25 mouse cellular contexts compared by ENCODE assay signal in genomic region chr5:121463601-121464250, GRCm38 (mm10). TPM values are rescaled to one million over a fixed set of nuclear protein-coding genes. Genes with fewer than 3 reads are reported as not detected.
A peak's percentile ranks its signal among the peaks of the same experiment; 100 is the strongest.
DNase-seq lines count a peak whose midpoint lies in the region; ATAC-seq and TF ChIP-seq lines count a peak whose summit lies in the region.
"Had no signal": no experiment of that assay in that cellular context is flagged by ENCODE, and none has a peak within 500 bp of the region (broad histone marks: within the 10 kb centered on the region; RNA-seq: fewer than 3 reads in every experiment).

No protein-coding gene starts in this region.

- WGBS in liver, embryonic 15.5 days (ENCODE audit: insufficient replicate concordance) = 58% methylated on average over 5 of the region's 5 CpGs
- WGBS in kidney, postnatal 0 days = 34% methylated on average over 5 of the region's 5 CpGs

- no peak for DNase-seq in liver
- peak; percentile 42 for DNase-seq in fibroblast of lung, adult 2 months (ENCODE audit: low read depth)
- no peak for DNase-seq in kidney, postnatal 0 days (ENCODE audit: low spot score)
- DNase-seq in lung, postnatal 25 days (ENCODE audit: low spot score) = peak; percentile 36
- no peak for DNase-seq in gastrocnemius, postnatal 4 days (ENCODE audit: low spot score in 2 of 2)
- no peak for DNase-seq in gastrocnemius, postnatal 25 days
- DNase-seq: adrenal gland, adult 8-10 months; B cell, adult 2 months; cerebellum, adult 9-10 months; forebrain, postnatal 0 days; heart, postnatal 36 days; layer of hippocampus, postnatal 36 days; lung, embryonic 14.5 days; thymus, postnatal 14 days had no signal

- H3K4me1 ChIP-seq in liver, embryonic 15.5 days (replicated peaks) = peaks cover 25% of the 10 kb centered on the region
- H3K4me1 ChIP-seq in kidney, postnatal 0 days (replicated peaks; ENCODE audit: insufficient read depth, low read length) = 0 out of 2 replicates have a peak, but pooled peaks cover 2% of the 10 kb centered on the region
- H3K4me1 ChIP-seq: embryonic facial prominence, embryonic 13.5 days; hindbrain, embryonic 15.5 days had no signal

- H3K27me3 ChIP-seq in liver, embryonic 15.5 days = no peaks in the 10 kb centered on the region
- H3K27me3 ChIP-seq in kidney, postnatal 0 days (ENCODE audit: insufficient read depth, low read length) = no peaks in the 10 kb centered on the region
- H3K27me3 ChIP-seq: embryonic facial prominence, embryonic 13.5 days; hindbrain, embryonic 15.5 days had no signal

- H3K27ac ChIP-seq in liver, embryonic 15.5 days (replicated peaks) = 0 out of 2 replicates have a peak overlapping the region, but pooled peaks have one; percentile 11
- H3K27ac ChIP-seq in kidney, postnatal 0 days = peak overlapping the region; percentile 85
- H3K27ac ChIP-seq: embryonic facial prominence, embryonic 13.5 days; hindbrain, embryonic 15.5 days; layer of hippocampus, adult 2 months had no signal

- no peak for ATAC-seq in liver, embryonic 15.5 days (ENCODE audit: insufficient read depth)
- no peak for ATAC-seq in kidney, postnatal 0 days (replicated peaks; ENCODE audit: low FRiP score, low read depth)
- no peak for ATAC-seq in erythroid progenitor cell, adult 5-6 weeks (replicated peaks; ENCODE audit: low FRiP score, poor library complexity, severe bottlenecking)
- ATAC-seq: forebrain, postnatal 0 days had no signal

- no peaks in the 10 kb centered on the region for H3K36me3 ChIP-seq in liver, embryonic 15.5 days (replicated peaks)
- no peaks in the 10 kb centered on the region for H3K36me3 ChIP-seq in kidney, postnatal 0 days (ENCODE audit: insufficient read depth, low read length)
- H3K36me3 ChIP-seq: embryonic facial prominence, embryonic 13.5 days; hindbrain, embryonic 15.5 days had no signal

- no peak for TF ChIP-seq CTCF in kidney, postnatal 0 days (IDR thresholded peaks at IDR 0.05; ENCODE audit: low read depth)

- no peak overlapping the region for H3K4me2 ChIP-seq in liver, embryonic 15.5 days
- H3K4me2 ChIP-seq in kidney, postnatal 0 days (ENCODE audit: low read length) = peak overlapping the region; percentile 35
- H3K4me2 ChIP-seq: embryonic facial prominence, embryonic 13.5 days; hindbrain, embryonic 15.5 days; liver, embryonic 11.5 days; lung, embryonic 14.5 days had no signal

- H3K9me3 ChIP-seq in liver, embryonic 15.5 days (replicated peaks) = no peaks in the 10 kb centered on the region
- H3K9me3 ChIP-seq in kidney, postnatal 0 days (replicated peaks; ENCODE audit: low read length) = no peaks in the 10 kb centered on the region
- H3K9me3 ChIP-seq: hindbrain, embryonic 15.5 days had no signal

- H3K9ac ChIP-seq in liver, embryonic 15.5 days = no peak overlapping the region
- H3K9ac ChIP-seq in kidney, postnatal 0 days (ENCODE audit: low read depth, low read length) = peak overlapping the region; percentile 35
- H3K9ac ChIP-seq: embryonic facial prominence, embryonic 13.5 days; forebrain, postnatal 0 days; hindbrain, embryonic 15.5 days; lung, embryonic 14.5 days had no signal

- H3K4me3 ChIP-seq in liver, embryonic 15.5 days (replicated peaks) = no peak overlapping the region
- H3K4me3 ChIP-seq in kidney, postnatal 0 days (replicated peaks; ENCODE audit: low read depth, low read length) = no peak overlapping the region
- H3K4me3 ChIP-seq: embryonic facial prominence, embryonic 13.5 days; hindbrain, embryonic 15.5 days; layer of hippocampus, adult 2 months had no signal

RNA-seq across cellular contexts. Expression of gene Erp29, which starts 11.4 kb away (rescaled TPM):
- 87.0 and 94.4 TPM in 2 replicates for polyA plus RNA-seq in liver, embryonic 15.5 days (2015; fragmentation: Nextera tagmentation; extraction: Ambion mirVana)
- 190 and 195 TPM in 2 replicates for polyA plus RNA-seq in kidney, postnatal 0 days (2015; fragmentation: Nextera tagmentation; extraction: Ambion mirVana)
- total RNA-seq in gastrocnemius, postnatal 4 days (2021) = 100 to 1,000 TPM in 1 of 2 experiments, 10 to 100 TPM in 1; 97.7 to 115 TPM
- total RNA-seq in erythroid progenitor cell, adult 5-6 weeks (2015; ENCODE audit: low replicate concordance) = 37.1 and 50.3 TPM in 2 replicates
- total RNA-seq in erythroid progenitor cell, adult 5-6 weeks (2017; ENCODE audit: low replicate concordance) = 118 and 141 TPM in 2 replicates
- 10 to 100 TPM; 37.0 to 41.9 TPM for total RNA-seq in gastrocnemius, postnatal 25 days (2021)

RNA-seq across cellular contexts. Expression of gene Tmem116, which starts 12.0 kb away (rescaled TPM):
- polyA plus RNA-seq in liver, embryonic 15.5 days (2015; fragmentation: Nextera tagmentation; extraction: Ambion mirVana) = 0.39 and 0.81 TPM in 2 replicates
- polyA plus RNA-seq in kidney, postnatal 0 days (2015; fragmentation: Nextera tagmentation; extraction: Ambion mirVana) = 32.7 and 36.8 TPM in 2 replicates
- total RNA-seq in gastrocnemius, postnatal 4 days (2021) = 10 to 100 TPM in 1 of 2 experiments, 1 to 10 TPM in 1; 9.2 to 12.7 TPM
- total RNA-seq in erythroid progenitor cell, adult 5-6 weeks (2015; ENCODE audit: low replicate concordance) = not detected in 2 replicates
- total RNA-seq in erythroid progenitor cell, adult 5-6 weeks (2017; ENCODE audit: low replicate concordance) = 0.26 TPM in 1 of 2 replicates, not detected in the other
- total RNA-seq in gastrocnemius, postnatal 25 days (2021) = 1 to 10 TPM; 4.6 to 5.0 TPM

RNA-seq across cellular contexts. Expression of gene Adam1b, which starts 39.5 kb away (rescaled TPM):
- polyA plus RNA-seq in liver, embryonic 15.5 days (2015; fragmentation: Nextera tagmentation; extraction: Ambion mirVana) = not detected in 2 replicates
- polyA plus RNA-seq in kidney, postnatal 0 days (2015; fragmentation: Nextera tagmentation; extraction: Ambion mirVana) = 0.12 and 0.28 TPM in 2 replicates
- total RNA-seq in gastrocnemius, postnatal 4 days (2021) = not detected
- total RNA-seq in erythroid progenitor cell, adult 5-6 weeks (2015; ENCODE audit: low replicate concordance) = not detected in 2 replicates
- not detected in 2 replicates for total RNA-seq in erythroid progenitor cell, adult 5-6 weeks (2017; ENCODE audit: low replicate concordance)
- total RNA-seq in gastrocnemius, postnatal 25 days (2021) = not detected
- total RNA-seq: forebrain, postnatal 0 days; gastrocnemius, adult 18-20 months; heart, postnatal 36 days; layer of hippocampus, adult 2 months; left cerebral cortex, postnatal 14 days; midbrain, postnatal 0 days; neutrophil, adult 5-6 weeks had no signal
- polyA plus RNA-seq: embryonic facial prominence, embryonic 13.5 days; forebrain, postnatal 0 days; intestine, embryonic 16.5 days; liver, embryonic 11.5 days; lung, embryonic 14.5 days; midbrain, postnatal 0 days had no signal

Comparison
In these comparisons a context has a peak if more than half of its experiments do, and no peak if none do; other contexts are left out.
1. DNase-seq: peak in fibroblast of lung, adult 2 months (single experiment) and lung, postnatal 25 days (single experiment); none in liver (single experiment), kidney, postnatal 0 days (single experiment), gastrocnemius, postnatal 4 days (0 of 2) and gastrocnemius, postnatal 25 days (single experiment).